8 mouse cellular contexts compared by ENCODE assay signal in genomic region chr2:4018431-4018876, GRCm38 (mm10). TPM values are rescaled to one million over a fixed set of nuclear protein-coding genes. Genes with fewer than 3 reads are reported as not detected.
DNase-seq lines count a peak whose midpoint lies in the region; ATAC-seq lines count a peak whose summit lies in the region.
"Had no signal": no experiment of that assay in that cellular context is flagged by ENCODE, and none has a peak within 500 bp of the region (broad histone marks: within the 10 kb centered on the region; RNA-seq: fewer than 3 reads in every experiment).

No protein-coding gene starts in this region.

- peak overlapping the region; percentile 4; the same call in 1 of the 2 replicates for H3K4me3 ChIP-seq in forebrain, embryonic 10.5 days
- H3K4me3 ChIP-seq in intestine, embryonic 16.5 days (ENCODE audit: low read length), result no peak overlapping the region
- H3K4me3 ChIP-seq in midbrain, embryonic 11.5 days (ENCODE audit: low read depth, low read length), result no peak overlapping the region
- H3K4me3 ChIP-seq: lung, embryonic 15.5 days had no signal

- ATAC-seq in intestine, embryonic 16.5 days, result peak; percentile 53
- ATAC-seq in midbrain, embryonic 11.5 days (ENCODE audit: low FRiP score), result peak; percentile 93

- WGBS in forebrain, embryonic 10.5 days, result 56% methylated on average over 11 of the region's 11 CpGs
- WGBS in intestine, embryonic 16.5 days, result 36% methylated on average over 11 of the region's 11 CpGs
- WGBS in midbrain, embryonic 11.5 days, result 29% methylated on average over 11 of the region's 11 CpGs

- DNase-seq in T-cell, adult 2 months (ENCODE audit: low spot score), result peak; percentile 0
- DNase-seq in adrenal gland, postnatal 36 days, result peak; percentile 1 to 8
- DNase-seq in forebrain, embryonic 10.5 days (ENCODE audit: extremely low spot score, low spot score), result no peak
- peak; percentile 91 for DNase-seq in midbrain, embryonic 11.5 days (ENCODE audit: low spot score, missing footprints)
- peak; percentile 8 for DNase-seq in yolk sac, embryonic 10.5 days (ENCODE audit: low spot score)
- DNase-seq in urinary bladder, postnatal 4 days (ENCODE audit: low spot score in 2 of 2), result no peak

- H3K9ac ChIP-seq in intestine, embryonic 16.5 days (ENCODE audit: low read depth, low read length), result no peak overlapping the region
- H3K9ac ChIP-seq in midbrain, embryonic 11.5 days (ENCODE audit: low read length), result peak overlapping the region; percentile 49
- H3K9ac ChIP-seq: lung, embryonic 15.5 days had no signal

- H3K4me2 ChIP-seq in intestine, embryonic 16.5 days (ENCODE audit: low read depth, low read length), result peak overlapping the region; percentile 19; the same call in 1 of the 2 replicates
- peak overlapping the region; percentile 26 for H3K4me2 ChIP-seq in midbrain, embryonic 11.5 days
- H3K4me2 ChIP-seq: lung, embryonic 15.5 days had no signal

- H3K4me1 ChIP-seq in forebrain, embryonic 10.5 days, result peaks cover 20% of the 10 kb centered on the region
- peaks cover 4% of the 10 kb centered on the region; the same call in 1 of the 2 replicates for H3K4me1 ChIP-seq in intestine, embryonic 16.5 days (ENCODE audit: control insufficient read depth, insufficient read depth, low read length)
- H3K4me1 ChIP-seq in midbrain, embryonic 11.5 days (ENCODE audit: control insufficient read depth, insufficient read depth, low read length), result peaks cover 7% of the 10 kb centered on the region

- peak overlapping the region; percentile 67 for H3K27ac ChIP-seq in forebrain, embryonic 10.5 days
- no peak overlapping the region for H3K27ac ChIP-seq in intestine, embryonic 16.5 days (ENCODE audit: low read length)
- peak overlapping the region; percentile 35; the same call in 1 of the 2 replicates for H3K27ac ChIP-seq in midbrain, embryonic 11.5 days (ENCODE audit: low read depth, low read length)
- H3K27ac ChIP-seq: lung, embryonic 15.5 days had no signal

- H3K27me3 ChIP-seq in forebrain, embryonic 10.5 days (ENCODE audit: poor library complexity, severe bottlenecking), result peaks cover 8% of the 10 kb centered on the region; the same call in 1 of the 2 replicates
- H3K27me3 ChIP-seq in intestine, embryonic 16.5 days (replicated peaks; ENCODE audit: control insufficient read depth, insufficient read depth, low read length), result no peaks in the 10 kb centered on the region
- H3K27me3 ChIP-seq in midbrain, embryonic 11.5 days (ENCODE audit: control insufficient read depth, insufficient read depth, low read length), result no peaks in the 10 kb centered on the region
- H3K27me3 ChIP-seq: lung, embryonic 15.5 days had no signal

- no peaks in the 10 kb centered on the region for H3K36me3 ChIP-seq in forebrain, embryonic 10.5 days (replicated peaks)
- no peaks in the 10 kb centered on the region for H3K36me3 ChIP-seq in intestine, embryonic 16.5 days (ENCODE audit: control insufficient read depth, insufficient read depth, low read length)
- no peaks in the 10 kb centered on the region for H3K36me3 ChIP-seq in midbrain, embryonic 11.5 days (ENCODE audit: control insufficient read depth, insufficient read depth, low read length)
- H3K36me3 ChIP-seq: lung, embryonic 15.5 days had no signal

- no peaks in the 10 kb centered on the region for H3K9me3 ChIP-seq in forebrain, embryonic 10.5 days
- no peaks in the 10 kb centered on the region for H3K9me3 ChIP-seq in intestine, embryonic 16.5 days (ENCODE audit: control insufficient read depth, low read length)
- H3K9me3 ChIP-seq in midbrain, embryonic 11.5 days (ENCODE audit: control insufficient read depth, low read length), result no peaks in the 10 kb centered on the region
- H3K9me3 ChIP-seq: lung, embryonic 15.5 days had no signal

RNA-seq across cellular contexts. Expression of gene Frmd4a, which starts 0.9 kb away (rescaled TPM):
- 10 to 100 TPM; 11.1 to 18.8 TPM for total RNA-seq in adrenal gland, postnatal 36 days (2021)
- 29.2 and 33.0 TPM in 2 replicates for polyA plus RNA-seq in forebrain, embryonic 10.5 days (2016; fragmentation: Nextera tagmentation; extraction: Ambion mirVana)
- 13.4 and 13.7 TPM in 2 replicates for polyA plus RNA-seq in intestine, embryonic 16.5 days (2015; fragmentation: Nextera tagmentation; extraction: Ambion mirVana)
- 35.2 and 35.9 TPM in 2 replicates for polyA plus RNA-seq in midbrain, embryonic 11.5 days (2014; fragmentation: Nextera tagmentation; extraction: Ambion mirVana)

Comparison
In these comparisons a context has a peak if more than half of its experiments do, and no peak if none do; other contexts are left out.
1. DNase-seq: peak in T-cell, adult 2 months (single experiment), adrenal gland, postnatal 36 days (2 of 2), midbrain, embryonic 11.5 days (single experiment) and yolk sac, embryonic 10.5 days (single experiment); none in forebrain, embryonic 10.5 days (single experiment) and urinary bladder, postnatal 4 days (0 of 2).